Mouse (Mus musculus) ovary, postnatal 14 days (tissue): ENCODE results near the gene Dnal1.
A peak's percentile ranks its signal among the peaks of the same experiment; 100 is the strongest.

Experiments
- DNase-seq: peaks from one replicate; pipeline ENCODE4 v3.0.0; 2022; ENCODE audit warnings: low spot score

Gene Dnal1

DNA sequence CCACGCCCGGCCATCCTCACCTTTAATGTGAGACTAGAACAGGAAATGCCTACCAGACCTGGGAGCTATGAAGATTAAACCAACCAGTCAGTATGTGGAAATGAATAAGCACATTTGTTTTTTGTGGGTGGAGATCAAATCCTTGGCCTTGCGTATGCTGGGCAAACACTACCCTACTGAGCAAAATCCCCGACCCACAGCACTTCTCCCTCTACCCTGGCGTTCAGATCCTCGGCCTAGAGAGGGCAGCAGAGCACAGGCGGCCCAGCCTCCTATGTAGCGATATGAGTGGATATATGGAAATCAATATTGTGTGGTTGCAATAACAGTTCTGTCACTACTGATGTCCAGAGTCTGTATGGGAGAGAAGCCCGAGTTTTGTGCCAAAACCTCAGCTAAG lies 49.0 kb downstream of the Dnal1 start:
- no peak for DNase-seq

DNA sequence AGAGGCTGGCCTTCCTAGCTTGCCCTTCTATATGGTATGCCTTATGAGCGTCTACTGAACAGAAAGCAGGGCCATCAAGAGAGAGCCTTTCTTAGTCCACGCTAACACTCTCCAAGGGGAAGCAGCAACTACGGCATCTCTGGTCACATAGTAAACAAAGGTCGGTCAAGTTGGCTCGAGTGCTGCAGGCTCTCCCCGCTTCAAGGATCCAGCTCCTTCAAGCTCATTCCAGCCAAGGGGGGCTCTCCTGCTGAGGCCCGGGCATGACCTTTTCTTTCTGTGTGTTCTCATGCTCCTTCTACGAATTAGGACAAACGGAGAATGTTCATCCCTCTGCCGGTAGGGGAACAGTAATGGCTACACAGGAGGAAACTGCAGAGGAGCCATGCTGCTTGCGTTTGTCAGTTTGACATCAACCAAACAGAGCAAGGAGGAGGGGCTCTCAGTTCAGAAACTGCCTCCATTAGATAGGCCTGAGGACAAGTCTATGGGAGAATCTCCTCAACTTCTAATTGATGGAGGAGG lies 49.5 kb downstream of the Dnal1 start:
- no peak for DNase-seq

DNA sequence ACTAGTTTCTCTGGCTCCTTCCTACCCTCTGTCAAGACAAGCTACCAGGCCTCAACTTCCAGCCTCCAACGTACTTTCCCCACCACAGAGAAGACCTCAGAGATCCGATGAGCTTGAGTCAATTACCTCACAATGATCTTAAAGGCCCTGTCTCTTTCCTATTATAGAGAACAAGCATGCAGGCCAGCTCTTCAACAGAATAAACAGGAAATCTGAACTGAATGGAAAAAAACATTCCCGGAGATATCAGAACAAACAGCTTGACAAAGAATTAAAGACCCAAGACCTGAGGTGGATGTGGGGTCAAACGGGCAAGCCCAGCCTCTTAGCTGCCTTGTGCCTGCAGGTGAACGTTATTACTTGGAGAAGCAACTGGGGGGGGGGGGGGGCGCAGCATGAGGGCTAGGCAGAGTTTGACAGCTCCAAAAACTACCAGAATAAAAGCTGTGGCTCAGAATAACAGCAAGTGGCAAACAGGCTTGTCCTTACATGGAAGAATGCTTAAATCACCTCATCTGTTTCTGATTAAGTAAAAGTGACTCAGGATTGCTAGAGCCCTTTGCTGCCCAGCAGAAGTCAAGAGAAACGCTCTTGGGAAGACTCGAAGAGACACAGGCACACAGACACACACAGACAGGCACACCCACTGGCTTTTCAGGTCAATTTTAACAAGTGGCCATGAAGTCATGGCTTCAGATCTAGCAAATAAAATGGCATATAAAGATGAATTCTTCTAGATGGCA lies 51.6 kb downstream of the Dnal1 start:
- DNase-seq: no peak

DNA sequence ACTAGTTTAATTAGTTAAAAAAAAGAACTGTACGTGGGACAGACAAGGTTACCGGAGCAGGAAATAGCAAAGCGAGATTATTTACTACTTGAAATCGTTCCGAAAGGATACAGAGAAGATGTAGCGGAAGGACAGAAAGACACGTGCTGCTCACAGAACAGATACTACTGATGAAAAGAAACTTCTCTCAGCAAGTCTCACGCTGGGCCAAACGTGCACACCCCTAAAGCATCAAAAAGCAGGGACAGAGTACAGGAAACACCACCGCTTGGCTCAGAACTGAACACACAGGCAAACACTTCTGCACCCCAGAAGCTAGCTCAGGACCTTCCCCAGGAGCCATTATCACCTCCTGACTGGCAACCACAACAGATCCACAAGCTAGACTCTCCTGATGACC lies 56.4 kb downstream of the Dnal1 start:
- DNase-seq: no peak

DNA sequence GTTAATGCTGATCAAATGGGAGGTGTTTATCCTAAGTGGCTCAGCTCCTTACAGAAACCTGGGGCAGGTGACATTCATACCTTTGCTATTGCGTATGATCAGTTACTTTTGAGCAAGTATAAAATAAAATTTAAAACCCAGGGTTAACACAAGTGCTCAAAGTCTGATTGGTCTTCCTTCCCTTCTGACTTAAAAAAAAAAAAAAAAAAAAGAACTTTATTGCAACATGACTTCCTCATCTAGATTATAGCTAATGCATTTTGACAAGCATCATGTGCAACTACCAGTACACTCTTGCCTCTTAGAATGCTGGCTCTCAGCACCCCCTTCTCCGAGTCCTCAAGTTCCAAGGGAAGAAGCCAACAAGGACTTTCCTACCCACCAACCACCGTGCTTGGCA lies 58.0 kb downstream of the Dnal1 start:
- DNase-seq: no peak

DNA sequence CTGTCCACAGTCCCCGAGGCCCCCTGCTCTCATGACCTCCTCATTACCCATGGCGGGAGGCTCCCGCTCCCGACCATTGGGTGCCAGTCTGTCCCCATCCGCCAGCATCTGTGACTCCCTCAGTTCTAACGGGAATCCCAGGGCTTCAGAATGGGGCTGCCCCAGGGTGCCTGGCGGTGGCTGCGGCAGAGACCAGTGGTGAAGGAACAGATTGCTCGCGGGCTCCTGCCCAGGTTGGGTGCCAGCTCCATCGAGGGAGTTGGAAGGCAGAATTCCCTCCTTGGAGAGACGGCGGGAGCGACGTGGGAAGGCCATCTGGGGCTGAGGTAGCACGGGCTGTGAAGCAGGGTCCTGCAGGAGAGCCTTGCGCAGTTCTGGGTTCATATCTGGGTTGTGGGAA lies 58.7 kb downstream of the Dnal1 start:
- DNase-seq: no peak

DNA sequence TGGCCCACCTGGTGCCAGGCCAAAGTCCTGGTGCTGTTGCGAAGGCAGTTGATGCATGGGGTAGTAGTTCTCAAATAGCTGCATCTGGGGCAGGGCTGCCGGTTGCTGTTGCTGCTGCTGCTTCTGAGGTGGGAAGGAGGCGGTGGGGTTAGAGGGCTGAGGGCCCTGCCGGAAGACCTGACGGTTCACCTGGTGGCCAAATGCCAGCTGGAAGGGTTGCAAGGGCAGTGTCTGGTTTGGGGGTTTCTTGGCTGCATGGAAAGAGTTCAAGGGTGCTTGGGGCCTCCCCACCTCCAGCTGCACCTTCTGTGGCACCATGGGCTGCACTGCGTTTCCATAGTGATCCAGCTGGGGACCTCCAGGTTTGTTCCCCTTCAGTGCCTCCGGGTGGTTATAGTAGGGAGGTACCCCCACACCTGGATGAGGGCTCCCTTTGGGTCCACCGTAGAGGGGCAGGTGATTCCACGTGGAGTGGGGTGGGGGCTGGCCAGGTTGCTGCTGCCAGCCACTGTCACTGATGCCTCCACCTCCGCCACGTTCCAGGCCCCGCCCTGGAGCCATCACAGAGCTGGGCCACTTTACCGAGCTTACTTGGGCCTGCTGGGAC lies 59.2 kb downstream of the Dnal1 start:
- no peak for DNase-seq

DNA sequence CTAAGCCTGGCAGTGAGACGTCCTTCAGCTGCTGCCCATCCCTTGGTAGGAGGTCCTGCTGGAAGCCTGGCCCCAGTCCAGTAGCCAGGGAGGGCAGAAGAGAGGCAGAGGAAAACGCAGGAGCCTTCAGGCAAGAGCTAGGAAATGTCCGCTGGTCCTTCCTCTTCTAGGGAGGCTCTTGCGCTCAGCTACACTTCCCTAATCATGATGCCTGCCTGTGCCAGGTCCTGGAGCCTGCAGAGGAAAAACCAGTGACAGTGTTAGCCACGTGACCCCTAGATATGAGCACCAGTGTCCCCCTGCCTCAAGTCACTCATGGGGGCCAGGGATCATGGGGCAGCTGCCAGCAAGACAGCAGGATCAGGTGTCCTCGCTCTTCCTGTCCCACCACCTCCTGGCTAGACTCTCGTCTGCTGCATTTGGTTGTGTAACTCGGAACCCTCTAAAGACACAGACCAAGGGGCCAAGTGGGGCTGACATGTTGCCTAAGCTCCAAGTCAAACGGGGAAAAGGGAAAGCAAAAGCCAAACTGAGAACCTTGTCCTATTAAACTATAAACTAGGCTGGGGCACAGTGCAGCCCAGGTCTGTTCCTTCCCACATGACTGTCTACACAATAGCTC lies 60.1 kb downstream of the Dnal1 start:
- DNase-seq: no peak

DNA sequence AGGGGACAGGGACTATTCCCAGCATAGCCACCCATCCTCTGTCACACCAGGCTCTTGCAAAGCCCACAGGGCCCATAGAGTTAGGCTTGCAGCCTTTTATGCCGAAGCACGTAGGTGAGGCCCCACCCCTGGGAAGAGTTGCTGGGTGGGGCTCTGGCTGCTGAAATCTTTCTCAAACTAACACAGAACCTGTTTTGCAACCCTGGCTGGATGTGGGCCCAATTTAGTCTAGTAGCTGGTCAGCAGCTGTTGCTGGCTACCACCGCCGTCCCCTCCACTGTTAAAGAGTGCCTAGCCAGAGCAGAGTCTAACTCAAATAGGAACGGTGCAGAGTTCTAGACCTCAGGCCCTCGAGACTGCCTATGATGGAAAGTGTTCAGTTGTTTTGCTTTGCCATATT lies 60.7 kb downstream of the Dnal1 start:
- DNase-seq: peak; percentile 69

DNA sequence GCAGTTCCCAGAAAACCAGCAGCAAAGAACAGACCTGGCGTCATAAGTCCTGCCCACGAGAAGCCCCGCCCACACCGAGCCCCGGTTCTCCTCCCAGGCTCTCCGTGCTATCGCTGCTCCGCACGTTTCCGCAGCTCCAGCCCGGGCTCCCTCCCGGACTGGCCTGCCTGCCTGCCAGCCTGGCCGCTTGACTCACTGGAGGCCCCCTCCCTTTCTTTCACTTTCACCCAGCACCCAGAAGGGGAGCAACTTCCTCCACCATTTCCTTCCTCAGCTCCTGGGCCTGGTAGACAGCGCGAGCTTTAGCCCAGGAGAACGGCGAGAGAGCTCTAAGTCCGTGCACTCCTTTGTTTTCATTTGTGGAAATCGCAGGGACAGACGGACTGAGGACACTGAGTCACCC lies 61.5 kb downstream of the Dnal1 start:
- peak; percentile 65 for DNase-seq

DNA sequence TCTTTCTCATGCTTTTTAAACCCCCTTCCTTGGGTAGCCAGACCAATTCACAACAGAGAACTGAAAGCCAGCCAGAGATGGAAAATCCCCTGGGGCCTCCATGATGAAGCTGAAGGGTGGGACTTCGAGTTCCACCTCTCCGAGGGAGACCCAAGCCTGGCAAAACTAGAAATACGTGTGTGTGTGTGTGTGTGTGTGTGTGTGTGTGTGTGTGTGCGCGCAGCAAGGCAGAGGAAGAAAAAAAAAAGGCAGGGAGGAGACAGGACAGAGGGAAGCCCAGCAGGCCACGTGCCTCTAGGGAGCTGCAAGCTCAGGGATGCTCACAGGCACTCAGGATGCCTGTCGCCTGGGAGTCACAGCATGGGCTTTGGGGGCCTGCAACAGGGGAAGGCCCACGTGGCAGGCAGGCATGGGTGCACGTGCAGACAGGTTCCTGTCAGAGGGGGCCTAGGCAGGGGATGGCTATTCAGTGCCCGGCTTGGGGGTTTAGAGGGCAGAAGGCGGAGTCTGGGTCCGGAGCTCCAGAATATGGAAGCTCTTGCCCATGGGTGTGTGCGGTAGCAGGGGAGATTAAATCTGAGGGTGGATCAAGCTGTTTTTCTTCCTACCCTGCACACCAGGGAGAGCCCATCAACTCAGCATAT lies 62.1 kb downstream of the Dnal1 start:
- no peak for DNase-seq

DNA sequence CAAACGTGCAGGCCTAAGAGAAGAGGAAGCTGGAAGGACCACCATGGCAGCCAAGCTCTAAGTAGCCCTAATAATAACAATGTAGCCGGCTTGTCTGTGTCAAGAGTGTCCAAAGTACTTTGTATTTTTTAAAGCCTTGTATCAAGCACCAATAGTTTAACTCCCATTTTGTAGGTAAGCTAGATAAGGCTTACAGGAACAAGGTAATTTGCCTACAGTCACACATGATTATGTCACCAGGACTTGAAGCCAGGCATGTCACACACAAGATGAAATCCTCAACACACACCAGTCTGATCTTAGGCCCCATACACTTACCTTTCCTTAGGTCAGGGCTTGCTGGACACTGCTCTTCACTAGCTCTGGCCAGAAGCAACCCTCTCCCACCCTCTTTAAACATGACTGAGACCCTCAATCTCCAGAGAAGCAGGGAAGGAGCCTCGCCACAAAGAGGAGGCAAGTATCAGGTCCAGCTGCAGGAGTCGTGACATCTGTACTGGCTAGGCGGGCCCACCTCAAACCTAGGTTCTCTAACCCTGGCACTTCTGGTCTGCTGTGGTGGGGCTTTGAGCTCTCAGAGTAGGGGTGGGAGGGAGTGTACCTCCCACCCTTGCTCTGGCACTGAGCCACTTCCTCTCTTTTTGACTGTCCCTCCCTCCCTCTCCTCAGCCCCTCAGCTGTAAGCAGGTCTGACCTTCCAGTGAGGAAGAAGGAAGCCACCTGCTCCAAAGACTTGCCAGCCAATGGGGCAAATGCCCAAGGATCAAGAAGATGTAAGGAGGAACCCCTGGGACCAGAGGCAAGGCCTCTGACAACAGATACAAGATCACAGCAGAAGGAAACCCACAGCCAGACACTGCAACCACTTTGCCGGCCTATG lies 63.0 kb downstream of the Dnal1 start:
- DNase-seq: no peak

DNA sequence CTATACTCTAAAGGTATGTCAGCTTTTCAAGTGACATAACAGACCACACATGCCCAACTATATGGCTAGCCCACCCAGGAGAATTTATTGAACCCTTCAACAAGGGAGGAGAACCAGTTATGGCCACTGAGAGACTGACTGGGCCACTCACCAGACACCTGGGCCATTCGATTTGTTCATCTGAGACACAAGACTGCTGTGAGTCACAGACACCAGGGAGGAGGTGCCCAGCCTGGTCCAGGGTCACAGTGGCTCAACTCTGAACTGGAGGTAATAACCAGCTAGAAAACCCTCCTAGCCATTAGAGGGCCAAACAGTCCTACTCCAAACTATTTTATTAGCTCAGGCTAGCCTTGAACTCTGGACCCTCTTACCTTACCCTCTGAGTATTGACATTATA lies 63.9 kb downstream of the Dnal1 start:
- no peak for DNase-seq

DNA sequence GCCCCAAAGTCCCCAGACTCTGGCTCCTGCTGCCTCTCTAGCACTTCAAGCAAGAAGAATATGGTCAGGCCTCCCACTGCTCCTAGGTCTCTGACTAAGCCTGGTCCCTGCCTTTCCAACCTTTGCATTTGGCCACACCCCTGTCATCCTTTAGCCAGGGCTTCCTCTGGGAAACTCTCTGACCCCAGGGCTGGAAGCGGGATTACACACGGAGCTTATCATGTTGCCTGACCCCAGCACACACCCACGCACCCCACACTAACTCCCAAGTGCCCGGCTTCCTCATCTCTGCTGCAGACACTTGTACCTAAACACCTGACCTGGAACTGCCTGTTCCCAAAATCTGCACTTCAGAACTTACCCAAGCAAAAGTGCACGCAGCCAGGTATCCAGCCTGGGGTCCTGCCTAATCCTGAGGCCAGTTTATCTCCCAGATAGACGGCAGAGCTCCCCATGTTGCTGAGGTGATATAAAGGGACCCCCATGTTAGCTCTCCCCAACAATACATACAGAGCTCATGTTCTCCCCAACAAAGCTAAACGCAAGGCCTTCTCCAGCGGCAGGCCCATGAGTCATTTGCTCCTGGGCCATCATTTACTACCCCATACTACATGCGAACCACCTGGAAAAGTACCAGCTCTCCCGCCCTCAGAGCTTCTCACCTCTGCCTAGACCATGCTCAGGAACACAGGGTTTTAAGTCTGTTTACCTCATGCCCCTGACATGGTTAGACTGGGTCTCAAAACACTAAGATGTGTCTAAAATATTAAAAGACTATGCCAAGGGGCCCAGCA lies 64.7 kb downstream of the Dnal1 start:
- DNase-seq: no peak

DNA sequence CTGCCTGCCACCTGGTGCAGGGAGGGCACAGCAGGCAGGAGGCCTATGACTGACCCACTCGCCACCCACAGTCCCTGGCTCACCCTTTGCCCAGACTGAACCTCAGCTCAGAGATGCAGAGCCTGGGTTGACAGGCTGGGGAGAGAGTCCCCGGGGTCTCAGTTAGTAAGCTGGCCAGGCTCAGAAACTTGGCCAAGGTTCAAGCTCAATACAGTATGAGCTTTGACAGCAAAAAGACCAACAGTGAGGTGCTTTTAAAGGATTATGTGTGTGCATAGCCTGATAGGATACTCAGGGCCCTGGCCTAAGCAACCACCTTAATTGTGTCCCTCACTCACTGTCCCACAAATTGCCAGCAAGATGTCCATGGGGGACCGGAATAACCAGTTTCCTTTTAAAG lies 65.9 kb downstream of the Dnal1 start:
- no peak for DNase-seq

DNA sequence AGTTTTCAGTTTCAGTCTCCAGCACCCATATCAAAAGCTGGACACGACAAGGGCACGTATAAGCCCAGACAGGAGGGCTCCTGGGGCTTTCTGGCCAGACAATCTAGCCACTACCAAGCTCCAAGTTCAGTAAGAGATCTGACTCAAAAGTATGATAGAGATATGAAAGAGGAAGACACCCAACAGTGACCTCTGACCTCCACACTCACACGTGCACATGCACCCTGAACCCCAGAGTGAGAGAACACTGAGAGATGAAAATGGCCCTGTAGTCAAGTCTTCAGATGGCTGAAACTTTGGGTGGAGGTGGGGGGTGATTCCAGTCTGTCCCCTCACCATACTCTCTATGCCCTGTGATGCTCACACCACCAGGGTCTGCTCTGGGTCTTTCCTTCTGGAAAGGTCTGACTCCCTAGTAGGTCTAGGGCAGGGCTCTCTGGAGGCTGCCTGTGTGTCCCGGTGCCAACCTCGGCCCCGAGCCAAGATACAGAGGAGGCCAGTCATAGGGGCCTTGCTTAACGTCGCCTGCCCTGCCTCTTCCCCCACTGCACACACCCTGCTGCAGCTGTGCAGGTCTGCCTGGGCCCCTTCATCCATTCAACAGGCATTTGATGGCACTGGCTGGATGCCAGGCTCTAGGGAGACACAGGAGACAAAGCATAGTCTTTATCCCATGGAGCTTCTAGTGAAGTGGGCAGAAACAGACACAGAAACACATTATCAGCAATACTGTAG lies 66.7 kb downstream of the Dnal1 start:
- DNase-seq: peak; percentile 64

DNA sequence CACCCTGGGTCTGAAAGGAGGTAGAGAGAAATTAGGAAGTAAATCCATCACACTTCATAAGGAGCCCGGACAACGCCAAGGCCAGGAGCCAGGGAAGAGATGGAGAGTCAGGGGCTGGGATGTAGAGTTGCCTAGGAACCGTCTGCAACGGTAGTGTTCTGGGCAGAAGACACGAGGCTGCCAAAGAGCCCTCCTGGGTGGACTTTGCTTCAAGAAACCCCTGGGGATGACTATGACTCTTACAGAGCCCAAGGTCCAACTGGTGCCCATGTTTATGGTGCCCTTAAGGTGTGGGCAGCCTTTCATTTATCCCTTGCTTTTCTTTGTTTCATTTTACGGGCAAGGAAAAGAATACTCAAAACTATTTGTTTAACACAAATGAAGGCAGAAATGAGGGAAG lies 67.8 kb downstream of the Dnal1 start:
- DNase-seq: no peak

DNA sequence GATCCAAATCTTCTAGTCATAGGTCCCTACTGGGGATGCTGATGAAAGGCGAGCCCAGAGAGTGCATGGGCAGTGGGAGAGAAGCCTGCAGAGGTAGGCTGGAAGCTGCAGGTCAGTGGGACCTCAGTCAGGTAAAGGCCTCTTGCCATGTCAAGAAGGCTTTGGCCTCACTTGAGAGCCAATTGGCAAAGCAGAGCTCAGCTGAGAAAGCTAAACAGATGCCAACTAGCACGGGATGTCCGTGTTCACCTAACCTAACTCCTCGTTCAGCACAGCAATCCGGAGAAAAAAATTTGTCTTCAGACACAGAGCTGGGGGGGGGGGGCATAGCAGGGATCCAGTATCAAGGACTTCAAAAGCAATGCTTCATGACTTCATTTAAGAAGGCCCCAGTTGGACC lies 70.8 kb downstream of the Dnal1 start:
- no peak for DNase-seq

DNA sequence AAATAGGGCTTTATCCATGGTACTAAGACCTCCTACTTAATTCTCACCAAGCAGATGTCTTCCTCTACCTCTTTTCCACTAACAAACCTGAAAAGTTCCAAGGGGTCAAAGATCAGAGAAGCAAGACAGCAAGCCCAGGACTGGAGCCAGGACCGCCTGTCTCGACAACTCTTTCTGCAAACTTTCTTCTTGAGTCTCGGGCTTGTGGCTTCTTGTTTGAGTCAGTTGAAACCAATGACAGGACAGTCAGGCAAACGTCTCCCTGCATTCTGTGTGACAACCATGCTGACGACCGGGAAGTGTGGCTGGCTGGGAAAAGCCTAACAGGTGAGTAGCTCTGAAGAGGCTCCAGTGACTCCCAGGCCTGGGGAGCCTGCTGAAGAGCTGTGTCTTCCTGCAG lies 71.4 kb downstream of the Dnal1 start:
- no peak for DNase-seq

DNA sequence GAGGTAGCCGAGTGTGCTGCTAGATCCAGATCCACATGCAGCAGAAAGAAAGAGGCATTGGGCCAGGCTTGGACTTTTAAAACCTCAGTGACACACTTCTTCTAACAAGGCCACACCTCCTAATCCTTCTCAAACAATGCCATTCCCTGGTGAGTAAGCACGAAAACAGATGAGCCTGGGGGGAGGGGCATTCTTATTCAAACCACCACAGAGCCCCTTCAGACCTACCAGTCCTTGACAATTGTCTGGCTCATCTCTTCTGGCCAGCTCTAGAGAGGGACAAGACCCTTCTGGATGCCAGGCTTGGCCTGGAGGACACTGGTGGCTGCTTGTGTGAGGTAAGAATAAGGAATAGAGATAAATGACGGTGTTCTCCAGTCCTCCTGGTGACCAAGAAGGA lies 72.4 kb downstream of the Dnal1 start:
- no peak for DNase-seq
